Mouse (Mus musculus): ENCODE results near the gene Paqr3.

DNA sequence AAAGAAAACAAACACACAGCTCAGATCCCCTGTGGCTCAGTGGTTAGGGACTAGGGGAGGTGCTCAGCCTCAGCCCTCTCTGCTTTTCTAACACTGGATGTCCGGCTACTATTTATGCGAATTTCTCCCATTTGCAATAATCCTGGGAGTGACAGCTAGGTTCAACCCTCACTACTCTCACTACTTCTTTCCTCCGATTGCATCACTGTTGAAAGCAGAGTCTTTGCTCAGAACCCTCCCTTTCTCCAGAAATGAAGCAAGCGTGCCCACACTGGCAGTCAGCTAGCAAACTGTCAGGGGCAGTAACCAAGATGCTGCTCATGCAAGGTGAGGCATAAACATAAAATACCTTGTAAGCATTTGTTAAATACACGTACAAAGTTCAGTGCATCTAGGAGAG, 3.1 kb downstream of the Paqr3 start:
- TF ChIP-seq CTCF (IDR thresholded peaks at IDR 0.05; ENCODE audit: low read depth) = no peak
- no peak for TF ChIP-seq EP300 (IDR thresholded peaks at IDR 0.05; ENCODE audit: low read depth)

All from heart, postnatal 0 days (tissue).